Mouse (Mus musculus): Measurements from ENCODE around the gene Ccdc106. TPM values are rescaled to one million over a fixed set of nuclear protein-coding genes. Genes with fewer than 3 reads are reported as not detected.

The Ccdc106 gene
- polyA plus RNA-seq, 2 experiments from 2014 or later = 0.58 TPM; not detected in 1

DNA sequence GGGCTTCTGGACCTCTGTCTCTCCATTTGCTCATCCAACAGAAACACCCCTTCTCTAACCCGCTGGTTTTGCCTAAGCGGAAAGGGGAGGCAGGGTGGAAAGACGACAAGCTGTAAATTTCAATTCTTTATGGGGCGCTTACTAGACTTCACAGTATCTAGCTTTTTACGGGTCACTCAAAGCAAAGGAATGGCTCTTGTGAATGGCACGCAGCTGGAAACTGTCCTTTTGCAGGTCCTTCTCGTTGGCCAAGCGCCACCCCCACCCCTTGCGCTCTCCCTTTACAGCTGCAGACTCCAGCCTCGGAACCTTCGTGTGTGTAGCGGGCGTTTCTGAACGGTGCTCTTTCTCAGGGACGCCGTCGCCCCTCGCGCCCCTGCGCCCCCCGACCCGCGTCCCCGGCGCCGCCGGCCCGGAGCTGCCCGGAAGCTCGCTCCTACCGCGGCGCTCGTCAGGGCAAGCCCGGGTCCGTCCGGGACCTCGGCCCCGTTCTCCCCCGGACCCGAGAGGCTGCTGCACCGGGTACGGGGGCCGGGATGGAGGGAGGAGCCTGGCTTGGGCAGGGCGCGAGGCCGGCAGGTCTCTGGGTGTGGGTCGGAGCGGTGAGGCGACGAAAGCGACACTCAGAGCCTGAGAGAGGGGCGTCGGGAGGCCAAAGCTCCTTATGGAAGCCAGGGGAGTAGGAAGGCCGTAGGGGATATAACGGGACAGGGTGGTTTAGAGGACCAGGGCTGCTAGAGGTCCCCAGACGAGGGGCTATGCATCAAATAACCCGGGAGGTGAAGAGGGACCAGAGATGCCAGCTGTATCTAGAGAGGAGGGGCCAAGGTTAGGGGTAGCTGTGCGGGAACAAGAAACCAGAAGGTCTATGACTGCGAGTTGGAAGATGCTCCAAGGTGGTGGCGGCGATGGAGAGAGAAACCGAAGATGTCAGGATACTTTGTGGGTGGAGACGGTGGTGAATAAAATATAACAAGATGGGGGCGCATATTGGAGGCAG is 31.1 kb downstream of the Ccdc106 start, which contains the start of gene Zfp580:
Zfp580 (plus strand) TSS at position 346 of the 1,000 bp plus-strand sequence.
- ATAC-seq = peak; percentile 54

GRCm38 (mm10) chr7:5052438-5052837 is 32.1 kb downstream of the Ccdc106 start:
- peak; percentile 28 for ATAC-seq

- no peak for ATAC-seq
Measured at GRCm38 (mm10) chr7:5052931-5053343, 32.6 kb downstream of the Ccdc106 start.

DNA sequence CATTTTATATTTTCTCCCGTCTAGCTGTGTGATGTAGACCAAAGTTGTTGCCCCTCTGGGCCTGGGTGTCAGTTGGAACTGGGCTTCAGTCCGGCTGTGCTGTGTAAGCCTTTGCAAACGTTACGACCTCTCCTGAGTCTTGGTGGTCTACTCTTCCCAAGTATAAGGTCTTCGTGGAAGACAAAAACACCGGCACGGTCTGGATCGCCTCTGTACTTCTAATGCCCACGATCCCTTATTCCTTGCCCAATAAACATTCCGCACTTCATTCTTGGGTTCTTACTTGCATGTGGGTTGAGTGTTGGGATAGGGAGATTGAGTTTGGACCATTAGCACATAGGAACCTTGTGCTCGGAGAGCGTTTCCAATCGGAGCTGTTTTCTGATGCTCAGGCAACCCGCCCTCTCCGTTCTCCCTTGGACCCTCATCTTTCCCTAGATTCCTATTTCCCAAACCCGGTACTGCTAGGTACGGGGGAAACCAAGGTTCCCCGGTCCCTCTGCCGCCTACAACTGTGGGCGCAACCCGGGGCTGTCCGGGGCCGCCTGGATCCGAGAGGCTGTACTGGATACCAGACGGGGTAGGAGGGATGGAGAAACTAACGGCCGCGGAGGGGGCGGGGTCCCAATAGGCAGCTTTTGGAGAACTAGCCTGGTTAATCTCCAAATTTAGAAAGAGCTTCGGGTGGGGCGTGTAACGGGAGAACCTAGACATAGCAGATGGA is 33.3 kb downstream of the Ccdc106 start:
- ATAC-seq = no peak

DNA sequence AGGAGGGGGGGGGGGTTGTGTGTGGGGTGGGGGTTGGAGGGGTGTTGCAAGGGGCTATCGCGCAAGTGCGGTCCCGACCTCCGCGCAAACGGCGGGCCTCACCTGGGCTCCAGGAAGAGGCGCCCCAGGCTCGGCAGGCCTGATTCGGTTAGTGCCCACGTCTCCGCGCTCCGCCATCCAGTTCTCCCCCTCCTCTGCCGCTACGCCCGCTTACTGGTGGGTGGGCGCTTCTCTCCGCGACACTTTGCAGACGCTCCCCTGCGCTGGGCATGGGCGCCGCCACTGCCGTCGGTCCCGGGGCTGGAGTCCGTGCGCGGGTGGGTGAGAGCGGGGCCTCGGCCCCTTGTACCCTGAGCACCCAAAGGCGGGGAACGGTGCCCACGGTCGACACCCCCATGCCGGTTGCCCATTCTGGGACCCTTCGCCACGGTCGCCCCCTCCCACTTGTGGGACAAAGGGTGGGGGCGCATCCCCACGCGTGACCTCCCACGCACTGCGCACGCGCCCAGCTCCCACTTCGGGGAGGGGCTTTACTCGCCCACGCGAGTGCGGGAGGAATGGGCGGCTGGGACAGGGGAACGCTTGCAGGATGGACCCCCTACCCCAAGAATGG is 36.4 kb downstream of the Ccdc106 start:
- no peak for ATAC-seq

- ATAC-seq = no peak
Measured at GRCm38 (mm10) chr7:5057381-5057780, 37.0 kb downstream of the Ccdc106 start.

DNA sequence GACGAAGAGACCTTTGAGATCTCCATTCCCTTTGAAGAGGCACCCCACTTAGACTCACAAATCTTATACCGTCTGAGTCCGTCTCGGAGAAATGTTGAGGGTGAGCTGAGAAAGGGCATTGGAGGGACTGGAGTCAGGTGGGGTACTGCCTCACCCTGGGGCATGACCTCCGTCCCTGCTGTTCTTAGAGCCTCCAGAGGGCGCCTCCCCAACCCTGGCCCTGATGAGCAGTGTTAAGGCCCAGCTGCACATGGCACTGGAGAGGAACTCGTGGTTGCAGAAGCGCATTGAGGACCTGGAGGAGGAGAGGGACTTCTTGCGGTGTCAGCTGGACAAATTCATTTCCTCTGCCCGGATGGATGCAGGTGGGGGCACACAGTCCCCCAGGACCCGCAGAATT is 37.5 kb downstream of the Ccdc106 start:
- ATAC-seq = no peak

DNA sequence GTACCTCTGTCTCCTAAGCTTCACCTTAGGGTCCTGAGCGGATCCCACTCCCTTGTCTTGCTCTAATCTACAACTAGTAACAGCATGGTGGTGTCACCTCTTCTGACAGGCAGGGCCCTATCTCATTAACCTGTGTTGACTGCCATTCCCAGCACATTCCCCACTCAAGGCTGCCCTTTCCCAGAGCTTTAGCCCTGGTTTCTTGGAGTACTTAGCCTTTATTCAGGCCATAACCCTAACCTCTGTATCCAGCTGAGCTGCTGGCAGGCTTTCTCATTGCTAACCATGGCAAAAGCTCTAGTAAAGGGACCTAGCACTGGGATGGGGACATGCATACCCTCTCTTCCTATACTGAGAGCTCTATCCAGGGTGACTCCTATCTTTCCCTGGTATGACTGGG is 38.3 kb downstream of the Ccdc106 start:
- no peak for ATAC-seq

GRCm38 (mm10) chr7:5059421-5059820 is 39.1 kb downstream of the Ccdc106 start:
- ATAC-seq = no peak

DNA sequence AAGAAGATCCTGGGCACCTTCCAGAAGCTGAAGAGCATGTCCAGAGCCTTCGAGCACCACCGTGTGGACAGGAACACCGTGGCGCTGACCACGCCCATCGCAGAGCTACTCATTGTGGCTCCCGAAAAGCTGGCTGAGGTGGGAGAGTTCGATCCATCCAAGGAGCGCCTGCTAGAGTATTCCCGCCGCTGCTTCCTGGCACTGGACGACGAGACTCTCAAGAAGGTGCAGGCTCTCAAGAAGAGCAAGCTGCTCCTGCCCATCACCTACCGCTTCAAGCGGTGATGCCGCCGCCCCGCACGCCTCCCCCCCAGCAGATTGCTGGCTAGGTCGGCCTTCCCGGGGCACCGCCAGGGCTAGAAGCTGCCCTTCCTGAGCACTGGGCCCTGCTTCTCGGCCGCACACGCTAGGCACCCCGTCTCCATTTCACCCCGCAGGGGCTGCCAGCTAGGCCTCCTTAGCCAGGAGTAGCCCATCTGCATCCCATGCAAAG is 39.9 kb downstream of the Ccdc106 start:
- ATAC-seq = no peak

GRCm38 (mm10) chr7:5060944-5061773 is 40.8 kb downstream of the Ccdc106 start:
- ATAC-seq = peak; percentile 78

GRCm38 (mm10) chr7:5061774-5062359 is 41.5 kb downstream of the Ccdc106 start, which contains the start of gene U2af2:
Gene U2af2, plus strand, starts transcription at chr7:5062143.
- peak; percentile 33 for ATAC-seq

- ATAC-seq = peak; percentile 22
Measured at GRCm38 (mm10) chr7:5062360-5063001, 42.1 kb downstream of the Ccdc106 start.

GRCm38 (mm10) chr7:5064886-5065285 is 44.5 kb downstream of the Ccdc106 start:
- ATAC-seq = no peak

GRCm38 (mm10) chr7:5073586-5073985 is 53.2 kb downstream of the Ccdc106 start:
- no peak for ATAC-seq

DNA sequence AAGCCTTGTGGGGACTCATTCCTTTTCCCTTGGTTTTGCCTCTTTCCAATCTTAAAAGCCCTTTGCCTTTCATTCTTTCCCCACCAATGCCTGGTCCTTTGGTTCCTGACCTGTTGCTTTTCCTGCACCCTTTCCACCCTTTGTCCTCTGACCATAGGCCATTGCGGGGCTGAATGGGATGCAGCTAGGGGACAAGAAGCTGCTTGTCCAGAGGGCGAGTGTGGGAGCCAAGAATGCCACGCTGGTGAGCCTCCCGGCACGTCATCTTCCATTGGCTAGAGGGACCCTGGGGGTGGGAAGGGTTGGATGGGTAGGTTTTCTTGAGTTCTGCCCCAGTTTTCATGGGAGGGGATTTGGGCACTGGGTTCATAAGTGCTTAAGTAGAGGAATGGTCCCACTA is 54.6 kb downstream of the Ccdc106 start:
- ATAC-seq = no peak

GRCm38 (mm10) chr7:5076931-5077330 is 56.6 kb downstream of the Ccdc106 start:
- ATAC-seq = no peak

DNA sequence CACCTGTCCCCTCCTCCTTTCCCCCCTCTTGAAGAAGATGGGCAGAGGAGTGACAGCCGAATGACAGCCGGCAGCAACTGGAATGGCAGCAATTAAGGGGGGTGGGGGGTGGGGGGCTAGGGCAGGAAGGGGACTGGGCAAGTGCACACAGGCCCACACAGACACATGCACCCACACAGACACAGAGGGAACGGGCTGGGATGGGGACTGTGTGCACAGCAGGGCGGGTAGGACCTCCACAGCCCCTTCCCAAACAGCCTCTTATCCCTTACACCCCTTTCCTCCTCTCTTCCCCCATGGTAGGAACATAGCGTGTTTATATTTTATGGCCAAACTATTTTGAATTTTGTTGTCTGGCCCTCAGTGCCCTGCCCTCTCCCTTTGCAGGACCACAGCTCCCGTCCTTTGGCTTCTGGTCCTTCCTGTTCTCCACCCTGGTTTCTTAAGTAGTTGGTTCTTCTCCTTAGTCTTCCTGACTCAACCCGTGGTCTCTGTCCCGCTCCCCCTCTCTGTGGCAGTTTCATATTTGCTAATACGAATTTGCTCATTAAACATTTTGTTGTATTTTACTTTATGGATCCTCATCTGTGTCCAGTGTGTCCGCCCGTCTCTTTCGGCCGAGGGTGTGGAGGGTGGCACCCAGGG is 59.1 kb downstream of the Ccdc106 start:
- peak; percentile 3 for ATAC-seq

GRCm38 (mm10) chr7:5080010-5080751 is 59.8 kb downstream of the Ccdc106 start, which contains the start of gene Epn1:
Gene Epn1, plus strand, starts transcription at chr7:5080235.
- ATAC-seq = peak; percentile 99

Data from CD4-positive, CD25-positive, alpha-beta regulatory T cell, adult 4 months (primary cell).